Mouse (Mus musculus): ENCODE data around the gene Dusp3. TPM values are rescaled to one million over a fixed set of nuclear protein-coding genes. Genes with fewer than 3 reads are reported as not detected.

Dusp3 gene
- polyA plus RNA-seq, 1 experiment from 2014 or later: 53.5 TPM

DNA sequence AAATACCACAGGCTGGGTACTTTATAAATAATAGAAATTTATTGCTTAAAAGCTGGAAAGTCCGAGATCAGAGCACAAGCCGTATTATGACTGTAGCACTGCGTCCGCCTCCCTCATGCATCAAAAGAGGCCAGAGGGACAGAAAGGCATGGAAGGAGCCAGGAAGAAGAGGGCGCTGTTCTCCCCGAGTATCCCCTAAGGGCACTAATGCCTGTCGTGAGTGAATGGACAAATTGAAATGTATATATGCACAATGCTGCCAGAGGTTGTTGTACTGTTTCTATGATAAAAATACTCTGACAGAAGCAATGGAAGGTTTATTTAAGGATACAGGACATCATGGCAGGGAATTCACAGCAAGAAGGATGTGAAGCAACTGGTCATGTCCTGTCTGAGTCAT is 43.2 kb upstream of the Dusp3 start:
- WGBS: 43% methylated on average over 7 of the region's 7 CpGs
- Histone ChIP-seq H3K9me3 (ENCODE audit: control insufficient read depth) (no peaks in the 10 kb centered on the region), H3K4me1 (replicated peaks; ENCODE audit: control insufficient read depth, insufficient read depth, low read length) (no peaks in the 10 kb centered on the region; the same call in 1 of the 2 replicates), H3K9ac (ENCODE audit: low read depth, low read length) (no peak overlapping the region), H3K36me3 (ENCODE audit: control insufficient read depth, insufficient read depth) (no peaks in the 10 kb centered on the region), H3K4me2 (replicated peaks; ENCODE audit: low read depth) (no peak overlapping the region), H3K27ac (ENCODE audit: low read depth, low read length) (no peak overlapping the region), H3K27me3 (replicated peaks; ENCODE audit: control insufficient read depth, insufficient read depth, low read length) (0 out of 2 replicates have a peak, but pooled peaks cover 9% of the 10 kb centered on the region), H3K4me3 (ENCODE audit: low read depth, low read length) (no peak overlapping the region)
- TF ChIP-seq CTCF (IDR thresholded peaks at IDR 0.05; ENCODE audit: low read depth): peak; percentile 46
- no peak for ATAC-seq

DNA sequence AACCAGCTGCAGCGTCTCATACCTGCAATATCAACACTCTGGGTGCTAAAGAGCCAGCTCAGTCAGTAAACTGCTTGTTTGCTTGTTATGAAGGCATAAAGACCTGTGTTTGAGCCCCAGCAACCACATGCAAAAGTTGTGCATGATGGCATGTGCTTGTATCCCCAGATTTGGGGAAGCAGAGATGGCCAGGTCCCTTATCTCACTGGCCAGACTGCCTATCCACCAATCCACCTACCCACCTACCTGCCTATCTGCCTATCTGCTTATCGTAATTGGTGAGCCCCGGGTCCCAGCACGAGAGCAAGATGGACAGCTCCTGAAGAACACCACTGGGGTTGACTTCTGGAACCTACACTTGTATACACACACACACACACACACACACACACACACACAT is 42.5 kb upstream of the Dusp3 start:
- Histone ChIP-seq H3K4me3 (ENCODE audit: low read depth, low read length) (no peak overlapping the region), H3K36me3 (ENCODE audit: control insufficient read depth, insufficient read depth) (no peaks in the 10 kb centered on the region), H3K27ac (ENCODE audit: low read depth, low read length) (no peak overlapping the region), H3K27me3 (replicated peaks; ENCODE audit: control insufficient read depth, insufficient read depth, low read length) (0 out of 2 replicates have a peak, but pooled peaks cover 9% of the 10 kb centered on the region), H3K9me3 (ENCODE audit: control insufficient read depth) (no peaks in the 10 kb centered on the region), H3K9ac (ENCODE audit: low read depth, low read length) (no peak overlapping the region), H3K4me2 (replicated peaks; ENCODE audit: low read depth) (no peak overlapping the region), H3K4me1 (replicated peaks; ENCODE audit: control insufficient read depth, insufficient read depth, low read length) (no peaks in the 10 kb centered on the region; the same call in 1 of the 2 replicates)
- no peak for TF ChIP-seq CTCF (IDR thresholded peaks at IDR 0.05; ENCODE audit: low read depth)
- no peak for ATAC-seq
- 76% methylated on average over 4 of the region's 4 CpGs for WGBS

DNA sequence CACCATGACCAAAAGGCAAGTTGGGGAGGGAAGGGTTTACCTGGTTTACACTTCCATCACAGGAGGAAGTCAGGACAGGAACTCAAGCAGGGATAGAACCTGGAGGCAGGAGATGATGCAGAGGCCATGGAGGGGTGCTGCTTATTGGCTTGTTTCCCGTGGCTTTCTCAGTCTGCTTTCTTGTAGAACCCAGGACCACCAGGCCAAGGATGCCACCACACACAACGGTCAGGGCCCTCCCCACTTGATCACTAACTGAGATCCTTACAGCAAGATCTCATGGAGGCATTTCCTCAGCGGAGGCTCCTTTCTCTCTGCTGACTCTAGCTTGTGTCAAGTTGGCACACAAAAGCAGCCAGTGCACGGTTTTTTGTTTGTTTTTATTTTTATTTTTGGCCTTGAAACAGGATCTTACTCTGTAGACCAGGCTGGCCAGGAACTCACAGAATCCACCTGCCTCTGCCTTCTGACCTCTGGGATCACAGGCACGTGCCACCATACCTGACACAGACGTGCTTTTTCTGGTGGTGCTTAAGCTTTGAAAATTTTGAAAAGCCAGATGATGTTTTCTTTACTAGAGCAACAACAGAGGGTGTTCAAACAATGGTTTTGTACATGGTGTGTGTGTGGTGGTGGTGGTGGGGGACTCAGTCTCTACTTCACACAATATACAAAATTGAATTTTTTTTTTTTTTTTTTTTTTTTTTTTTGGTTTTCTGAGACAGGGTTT is 41.4 kb upstream of the Dusp3 start, which contains the start of gene Mpp3:
Gene Mpp3, minus strand, starts transcription at position 375 of the 730 bp plus-strand sequence.
- Histone ChIP-seq H3K4me2 (replicated peaks; ENCODE audit: low read depth) (peak within 1 kb of the TSS; percentile 94), H3K9me3 (ENCODE audit: control insufficient read depth) (no peaks in the 10 kb centered on the region), H3K4me1 (replicated peaks; ENCODE audit: control insufficient read depth, insufficient read depth, low read length) (no peaks in the 10 kb centered on the region; the same call in 1 of the 2 replicates), H3K27me3 (replicated peaks; ENCODE audit: control insufficient read depth, insufficient read depth, low read length) (0 out of 2 replicates have a peak, but pooled peaks cover 9% of the 10 kb centered on the region), H3K9ac (ENCODE audit: low read depth, low read length) (peak within 1 kb of the TSS; percentile 58; the same call in 1 of the 2 replicates), H3K27ac (ENCODE audit: low read depth, low read length) (no peak within 1 kb of the TSS), H3K36me3 (ENCODE audit: control insufficient read depth, insufficient read depth) (no peaks in the 10 kb centered on the region), H3K4me3 (ENCODE audit: low read depth, low read length) (peak within 1 kb of the TSS; percentile 60)
- 83% methylated on average over 6 of the region's 6 CpGs for WGBS
- TF ChIP-seq CTCF (IDR thresholded peaks at IDR 0.05; ENCODE audit: low read depth): no peak
- ATAC-seq: no peak

DNA sequence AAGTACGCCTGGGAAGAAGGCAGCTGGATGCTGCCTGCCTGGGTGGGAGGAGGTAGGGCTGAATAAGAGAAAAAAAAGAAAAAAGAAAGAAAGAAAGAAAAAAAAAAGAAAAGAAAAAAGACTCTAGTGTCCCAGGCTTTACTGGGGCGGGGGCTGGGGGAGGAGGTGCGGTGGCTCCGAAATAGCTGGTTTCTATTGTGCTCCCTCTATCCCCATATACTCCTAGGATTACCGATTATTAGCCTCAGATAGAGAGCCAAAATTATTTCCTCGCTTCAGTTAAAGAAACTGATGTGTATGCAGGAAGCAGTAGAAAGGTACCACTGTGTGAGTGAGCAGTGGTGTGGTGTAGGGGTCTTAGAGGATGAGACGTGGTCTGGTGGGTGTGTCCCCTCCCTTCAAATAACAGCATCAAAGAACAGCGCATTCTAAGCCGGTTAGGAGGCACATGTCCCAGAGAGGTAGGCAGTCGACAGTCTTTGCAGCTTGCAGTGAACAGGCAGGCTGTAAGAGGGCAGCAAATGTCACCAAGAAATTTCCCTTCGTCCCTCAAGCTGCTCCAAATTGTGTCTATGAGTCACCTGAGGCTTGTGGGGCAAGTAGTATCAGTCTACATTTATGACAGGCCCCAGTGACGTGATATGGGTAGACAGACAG is 40.7 kb upstream of the Dusp3 start:
- Histone ChIP-seq H3K27me3 (replicated peaks; ENCODE audit: control insufficient read depth, insufficient read depth, low read length) (0 out of 2 replicates have a peak, but pooled peaks cover 9% of the 10 kb centered on the region), H3K9me3 (ENCODE audit: control insufficient read depth) (no peaks in the 10 kb centered on the region), H3K36me3 (ENCODE audit: control insufficient read depth, insufficient read depth) (no peaks in the 10 kb centered on the region), H3K4me3 (ENCODE audit: low read depth, low read length) (peak overlapping the region; percentile 60), H3K4me1 (replicated peaks; ENCODE audit: control insufficient read depth, insufficient read depth, low read length) (no peaks in the 10 kb centered on the region; the same call in 1 of the 2 replicates), H3K4me2 (replicated peaks; ENCODE audit: low read depth) (peak overlapping the region; percentile 94), H3K27ac (ENCODE audit: low read depth, low read length) (0 out of 2 replicates have a peak overlapping the region, but pooled peaks have one; percentile 41), H3K9ac (ENCODE audit: low read depth, low read length) (peak overlapping the region; percentile 58)
- WGBS: 9% methylated on average over 12 of the region's 12 CpGs
- ATAC-seq: peak; percentile 23; the same call in 1 of the 2 replicates
- peak; percentile 47 for TF ChIP-seq CTCF (IDR thresholded peaks at IDR 0.05; ENCODE audit: low read depth)

DNA sequence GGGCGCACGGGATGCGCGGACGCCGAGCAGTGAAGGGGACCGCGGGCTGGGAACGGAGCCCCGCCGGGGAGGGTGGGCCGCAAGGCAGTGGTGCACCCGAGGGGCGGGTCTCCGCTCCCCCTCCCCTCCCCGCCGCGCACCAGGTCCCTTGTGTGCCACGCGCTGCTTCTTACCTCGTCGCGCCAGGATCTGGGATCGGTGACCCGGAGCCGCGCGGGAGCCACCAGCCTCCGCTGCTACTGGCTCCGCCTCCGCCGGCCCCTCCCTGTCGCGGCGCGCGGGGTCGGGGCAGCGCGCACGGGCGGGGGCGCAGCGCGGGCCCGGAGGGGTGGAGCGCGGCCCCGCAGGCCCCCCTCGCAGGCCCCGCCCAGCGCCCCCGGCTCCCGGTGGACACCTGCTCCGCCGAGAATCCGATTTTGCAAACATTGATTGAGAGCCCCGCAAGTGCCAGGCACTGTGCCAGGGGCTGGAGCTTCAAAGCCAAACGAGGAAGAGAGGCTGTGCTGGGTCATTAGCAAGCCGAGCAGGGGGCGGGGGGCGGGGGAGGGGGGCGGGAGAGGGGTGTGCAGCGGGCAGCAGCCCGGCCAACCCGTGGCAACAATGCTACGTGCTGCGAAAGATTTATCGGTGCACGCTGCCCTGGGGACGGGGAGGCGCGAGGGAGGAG is 40.0 kb upstream of the Dusp3 start:
- ATAC-seq: peak; percentile 72
- Histone ChIP-seq H3K27ac (ENCODE audit: low read depth, low read length) (peak overlapping the region; percentile 41; the same call in 1 of the 2 replicates), H3K4me2 (replicated peaks; ENCODE audit: low read depth) (peak overlapping the region; percentile 94), H3K36me3 (ENCODE audit: control insufficient read depth, insufficient read depth) (no peaks in the 10 kb centered on the region), H3K27me3 (replicated peaks; ENCODE audit: control insufficient read depth, insufficient read depth, low read length) (0 out of 2 replicates have a peak, but pooled peaks cover 9% of the 10 kb centered on the region), H3K4me3 (ENCODE audit: low read depth, low read length) (peak overlapping the region; percentile 60), H3K9ac (ENCODE audit: low read depth, low read length) (peak overlapping the region; percentile 58), H3K9me3 (ENCODE audit: control insufficient read depth) (no peaks in the 10 kb centered on the region), H3K4me1 (replicated peaks; ENCODE audit: control insufficient read depth, insufficient read depth, low read length) (no peaks in the 10 kb centered on the region; the same call in 1 of the 2 replicates)
- under 1% methylated on average over 50 of the region's 73 CpGs for WGBS
- TF ChIP-seq CTCF (IDR thresholded peaks at IDR 0.05; ENCODE audit: low read depth): no peak
